Mouse (Mus musculus) bone marrow, adult 2 months (tissue): ENCODE measurements at regions not wholly inside any gene's neighbourhood (a gene's known extent, or its start where the extent isn't known, plus 50 kb on each side); places are given as distances from the start of the nearest gene placed in this dataset.

Experiments used
- H3K27ac ChIP-seq: fragments of 200-500 bp; 2 replicates; pipeline ENCODE4 v1.5.1; 2012; ENCODE audit warnings: low read depth, mild to moderate bottlenecking, control low read depth, inconsistent platforms, low read length; ENCODE audit not compliant: control insufficient read depth, poor library complexity, insufficient read depth
- H3K4me1 ChIP-seq: fragments of 200-500 bp; 2 replicates; pipeline ENCODE4 v1.6.1; 2011; ENCODE audit warnings: low read length; ENCODE audit not compliant: control insufficient read depth, insufficient read depth
- H3K4me3 ChIP-seq: fragments of 200-500 bp; replicated peaks from 2 replicates; pipeline ENCODE3; 2011; ENCODE audit warnings: mild to moderate bottlenecking, low read depth, low read length, control low read depth; ENCODE audit not compliant: control insufficient read depth
- CTCF ChIP-seq: fragments of 200-500 bp; IDR thresholded peaks from 2 replicates; pipeline ENCODE4 v1.5.1; 2011; ENCODE audit warnings: low read length, control low read depth; ENCODE audit not compliant: control insufficient read depth, insufficient read depth
- POLR2A ChIP-seq: fragments of 200-500 bp; IDR thresholded peaks from 2 replicates; pipeline ENCODE4 v1.6.1; 2011; ENCODE audit warnings: low read depth, mild to moderate bottlenecking, control low read depth, low read length, borderline replicate concordance; ENCODE audit not compliant: control insufficient read depth
- WGBS: fragments of 180-500 bp; shearing (Covaris S2); methylation state at CpG from one replicate; pipeline ENCODE4 v1.1.7; 2018; 5-methylcytosine and 5-hydroxymethylcytosine counted together

DNA sequence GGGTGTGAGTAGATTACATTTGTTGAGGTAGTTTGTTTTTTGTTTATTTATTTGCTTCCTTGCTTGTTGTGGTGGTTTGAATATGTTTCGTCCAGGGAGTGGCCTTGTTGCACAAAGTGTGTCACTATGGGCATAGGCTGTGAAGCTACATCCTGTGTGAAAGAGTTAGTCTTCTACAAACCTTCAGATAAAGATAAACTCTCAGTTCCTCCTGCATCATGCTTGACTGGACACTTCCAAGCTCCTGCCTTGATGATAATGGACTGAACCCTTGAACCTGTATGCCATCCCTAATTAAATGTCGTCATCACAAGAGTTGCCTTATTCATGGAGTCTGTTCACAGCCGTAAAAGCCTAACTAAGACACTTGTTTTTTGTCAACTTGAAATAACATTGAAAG lies 418.9 kb upstream of the Mef2c start:
- no peak overlapping the region for H3K4me3 ChIP-seq
- no peaks in the 10 kb centered on the region for H3K4me1 ChIP-seq
- TF ChIP-seq POLR2A = no peak
- no peak for TF ChIP-seq CTCF
- H3K27ac ChIP-seq = no peak overlapping the region
- 75% methylated on average over 3 of the region's 3 CpGs for WGBS

DNA sequence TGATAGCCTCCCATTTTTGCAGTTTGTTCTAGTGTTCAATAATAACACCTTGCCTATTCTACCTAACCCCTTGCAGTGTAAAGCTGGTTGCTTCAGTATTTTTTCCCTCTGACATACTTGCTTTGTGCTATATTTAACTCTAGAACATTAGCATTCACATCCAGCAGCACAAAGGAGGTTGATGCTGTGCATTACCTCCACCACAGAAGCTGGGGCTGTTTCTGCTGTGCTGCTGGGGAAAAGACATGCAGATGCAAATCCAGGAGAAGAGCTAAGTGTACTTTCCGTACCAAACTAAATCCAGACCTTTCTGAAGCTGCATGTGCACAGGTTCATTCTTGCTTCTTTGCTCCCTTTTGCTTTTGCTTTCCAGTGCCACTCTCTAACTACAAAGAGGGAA lies 403.9 kb upstream of the Mef2c start:
- TF ChIP-seq CTCF = no peak
- TF ChIP-seq POLR2A = no peak
- Histone ChIP-seq H3K4me1 (no peaks in the 10 kb centered on the region), H3K4me3 (no peak overlapping the region), H3K27ac (no peak overlapping the region)
- 56% methylated on average over 1 of the region's 1 CpGs for WGBS

- no peak overlapping the region for H3K27ac ChIP-seq
- no peak for TF ChIP-seq POLR2A
- no peak for TF ChIP-seq CTCF
- no peak overlapping the region for H3K4me3 ChIP-seq
- 77% methylated on average over 3 of the region's 3 CpGs for WGBS
- H3K4me1 ChIP-seq = peaks cover 1% of the 10 kb centered on the region; the same call in 1 of the 2 replicates
These were observed 393.2 kb upstream of the Mef2c start for GRCm38 (mm10) chr13:83110610-83111009.

DNA sequence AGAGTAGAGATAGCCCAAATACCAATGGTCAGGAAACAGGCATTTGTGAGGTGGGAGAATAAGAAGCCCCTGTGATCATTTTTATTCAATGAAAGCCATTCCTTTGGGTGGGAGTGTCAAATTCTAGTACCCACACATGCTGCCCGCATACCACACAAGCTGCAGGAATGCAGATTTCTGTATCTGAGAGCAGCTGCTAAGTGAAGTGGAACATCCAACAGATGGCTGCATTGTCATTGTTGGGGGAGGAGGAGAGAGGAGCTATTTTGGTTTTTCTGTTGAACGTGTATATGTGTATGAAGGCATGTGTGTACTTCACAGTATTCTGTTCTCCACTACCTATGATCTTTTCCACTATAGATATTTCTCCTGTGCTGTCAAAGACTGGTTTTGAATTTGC lies 392.3 kb upstream of the Mef2c start:
- Histone ChIP-seq H3K4me1 (peaks cover 1% of the 10 kb centered on the region; the same call in 1 of the 2 replicates), H3K27ac (no peak overlapping the region), H3K4me3 (no peak overlapping the region)
- WGBS = 17% methylated on average over 2 of the region's 2 CpGs
- TF ChIP-seq CTCF (no peak), POLR2A (no peak)

GRCm38 (mm10) chr13:83112323-83112722 lies 391.5 kb upstream of the Mef2c start:
- TF ChIP-seq CTCF (no peak), POLR2A (no peak)
- Histone ChIP-seq H3K4me3 (no peak overlapping the region), H3K27ac (no peak overlapping the region), H3K4me1 (peaks cover 1% of the 10 kb centered on the region; the same call in 1 of the 2 replicates)
- WGBS = 0% methylated on average over 1 of the region's 1 CpGs

- 11% methylated on average over 5 of the region's 5 CpGs for WGBS
- Histone ChIP-seq H3K4me3 (no peak overlapping the region), H3K27ac (peak overlapping the region; percentile 71; the same call in 1 of the 2 replicates), H3K4me1 (peaks cover 1% of the 10 kb centered on the region; the same call in 1 of the 2 replicates)
- TF ChIP-seq POLR2A = no peak
- TF ChIP-seq CTCF = no peak
These were observed 391.1 kb upstream of the Mef2c start for GRCm38 (mm10) chr13:83112741-83113140.

GRCm38 (mm10) chr13:83113808-83114207 lies 390.0 kb upstream of the Mef2c start:
- TF ChIP-seq POLR2A (no peak), CTCF (no peak)
- no peak overlapping the region for H3K27ac ChIP-seq
- peaks cover 1% of the 10 kb centered on the region; the same call in 1 of the 2 replicates for H3K4me1 ChIP-seq
- no peak overlapping the region for H3K4me3 ChIP-seq

- Histone ChIP-seq H3K4me1 (peaks cover 1% of the 10 kb centered on the region; the same call in 1 of the 2 replicates), H3K27ac (no peak overlapping the region), H3K4me3 (no peak overlapping the region)
- TF ChIP-seq POLR2A (no peak), CTCF (no peak)
- 46% methylated on average over 2 of the region's 2 CpGs for WGBS
These were observed 389.4 kb upstream of the Mef2c start for GRCm38 (mm10) chr13:83114401-83114800.

- H3K27ac ChIP-seq = no peak overlapping the region
- peaks cover 1% of the 10 kb centered on the region; the same call in 1 of the 2 replicates for H3K4me1 ChIP-seq
- TF ChIP-seq POLR2A = no peak
- TF ChIP-seq CTCF = no peak
- 71% methylated on average over 2 of the region's 2 CpGs for WGBS
- H3K4me3 ChIP-seq = no peak overlapping the region
These were observed 388.1 kb upstream of the Mef2c start for GRCm38 (mm10) chr13:83115691-83116090.
